Mouse (Mus musculus) kidney, postnatal 10 days (tissue): Measurements from ENCODE around the gene Pdcd10.

Experiments
- DNase-seq: peaks from one replicate; pipeline ENCODE4 v3.0.0; 2021; ENCODE audit warnings: mixed read lengths

Gene Pdcd10

GRCm38 (mm10) chr3:75468154-75468553 lies 88.5 kb downstream of the Pdcd10 start:
- no peak for DNase-seq
